Mouse (Mus musculus) forebrain, embryonic 11.5 days (tissue): Measurements from ENCODE around the gene Btbd19. TPM values are rescaled to one million over a fixed set of nuclear protein-coding genes. Genes with fewer than 3 reads are reported as not detected.
A peak's percentile ranks its signal among the peaks of the same experiment; 100 is the strongest.

Experiments used
- ATAC-seq: fragments of 200-750 bp; cut with Nextera tagmentation; replicated peaks from 2 replicates; pipeline ENCODE4 v1.8.0; 2017; ENCODE audit warnings: moderate TSS enrichment; ENCODE audit not compliant: low FRiP score
- DNase-seq: peaks from one replicate; pipeline ENCODE4 v3.0.0-alpha.2; 2017; ENCODE audit warnings: low spot score
- H3K27ac ChIP-seq: fragments of 300-500 bp; sonication (generic); 2 replicates; pipeline ENCODE4 v1.5.1; 2014; ENCODE audit warnings: low read depth, low read length
- H3K27me3 ChIP-seq: fragments of 300-500 bp; sonication (generic); 2 replicates; pipeline ENCODE4 v1.6.1; 2014; ENCODE audit warnings: mild to moderate bottlenecking, low read length, mixed read lengths; ENCODE audit not compliant: control insufficient read depth, insufficient read depth
- H3K36me3 ChIP-seq: fragments of 300-500 bp; sonication (generic); 2 replicates; pipeline ENCODE4 v1.6.1; 2014; ENCODE audit warnings: mild to moderate bottlenecking, low read length, moderate library complexity, mixed read lengths; ENCODE audit not compliant: control insufficient read depth, insufficient read depth
- H3K4me1 ChIP-seq: fragments of 300-500 bp; sonication (generic); replicated peaks from 2 replicates; pipeline ENCODE4 v1.6.1; 2014; ENCODE audit warnings: low read length, mixed read lengths; ENCODE audit not compliant: control insufficient read depth, insufficient read depth
- H3K4me2 ChIP-seq: fragments of 300-500 bp; sonication (generic); 2 replicates; pipeline ENCODE4 v1.6.1; 2014; ENCODE audit warnings: low read depth, mild to moderate bottlenecking, low read length, moderate library complexity, mixed read lengths; ENCODE audit not compliant: severe bottlenecking
- H3K4me3 ChIP-seq: fragments of 300-500 bp; sonication (generic); 2 replicates; pipeline ENCODE4 v1.5.1; 2014; ENCODE audit warnings: low read depth, low read length
- H3K9ac ChIP-seq: fragments of 300-500 bp; sonication (generic); 2 replicates; pipeline ENCODE4 v1.6.1; 2014; ENCODE audit warnings: low read length
- H3K9me3 ChIP-seq: fragments of 300-500 bp; sonication (generic); 2 replicates; pipeline ENCODE4 v1.6.1; 2016; ENCODE audit warnings: low read length, mixed read lengths; ENCODE audit not compliant: control insufficient read depth
- WGBS: fragments of 180-500 bp; shearing (Covaris S2); extraction: QIAGEN DNeasy Blood & Tissue Kit; methylation state at CpG from one replicate; pipeline ENCODE4 v1.1.7; 2014; 5-methylcytosine and 5-hydroxymethylcytosine counted together
- polyA plus RNA-seq: library from polyadenylated mRNA; unstranded; fragments of >200 nt; fragmentation: Nextera tagmentation; extraction: Ambion mirVana; gene quantifications from 2 replicates; pipeline ENCODE4 v1.2.1, GENCODE M21; 2014

The Btbd19 gene
- polyA plus RNA-seq, 1 experiment from 2014 or later: 4.1 TPM

DNA sequence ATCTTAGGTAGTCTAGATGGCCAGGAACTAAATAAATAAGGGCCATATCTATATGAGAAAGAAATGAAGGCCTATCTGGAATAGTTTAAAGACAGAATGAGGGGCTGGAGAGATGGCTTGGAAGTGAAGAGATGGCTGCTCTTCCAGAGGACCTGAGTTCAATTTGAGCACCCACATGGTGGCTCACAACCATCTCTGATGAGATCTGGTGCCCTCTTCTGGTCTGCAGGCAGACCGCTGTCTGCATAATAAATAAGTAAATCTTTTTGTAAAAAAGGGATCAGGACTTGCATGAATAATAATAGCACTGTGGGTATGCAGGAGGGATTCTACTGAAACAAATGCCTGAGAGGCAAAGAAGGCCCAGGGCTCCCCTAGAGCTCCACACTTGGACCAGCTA lies 12.3 kb downstream of the Btbd19 start:
- H3K4me3 ChIP-seq: no peak overlapping the region
- no peak overlapping the region for H3K27ac ChIP-seq
- no peaks in the 10 kb centered on the region for H3K9me3 ChIP-seq
- no peak overlapping the region for H3K9ac ChIP-seq
- 76% methylated on average over 1 of the region's 1 CpGs for WGBS
- H3K4me2 ChIP-seq: no peak overlapping the region
- peaks cover 2% of the 10 kb centered on the region; the same call in 1 of the 2 replicates for H3K36me3 ChIP-seq
- no peaks in the 10 kb centered on the region for H3K4me1 ChIP-seq
- H3K27me3 ChIP-seq: no peaks in the 10 kb centered on the region
- ATAC-seq (no peak), DNase-seq (no peak)

DNA sequence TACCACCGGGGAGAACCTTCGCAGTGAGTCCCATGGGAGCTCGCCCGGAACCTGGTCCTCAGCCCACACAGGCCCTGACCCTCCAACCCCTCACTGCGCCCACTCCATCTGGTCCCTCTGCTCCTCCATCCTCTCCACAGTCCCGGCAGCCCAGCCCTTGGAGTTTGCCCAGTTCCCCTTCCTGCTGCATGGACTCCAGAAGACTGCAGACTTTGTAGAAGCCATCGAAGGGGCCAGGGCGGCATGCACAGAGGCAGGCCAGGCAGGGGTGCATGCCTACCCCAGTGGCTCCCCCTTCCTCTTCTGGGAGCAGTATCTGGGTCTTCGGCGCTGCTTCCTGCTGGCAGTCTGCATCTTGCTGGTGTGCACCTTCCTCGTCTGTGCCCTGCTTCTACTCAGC lies 14.5 kb downstream of the Btbd19 start:
- 93% methylated on average over 11 of the region's 11 CpGs for WGBS
- DNase-seq (no peak), ATAC-seq (no peak)
- H3K4me2 ChIP-seq: no peak overlapping the region
- H3K27ac ChIP-seq: no peak overlapping the region
- H3K4me3 ChIP-seq: no peak overlapping the region
- H3K36me3 ChIP-seq: peaks cover 2% of the 10 kb centered on the region; the same call in 1 of the 2 replicates
- H3K9ac ChIP-seq: no peak overlapping the region
- H3K27me3 ChIP-seq: no peaks in the 10 kb centered on the region
- H3K9me3 ChIP-seq: no peaks in the 10 kb centered on the region
- no peaks in the 10 kb centered on the region for H3K4me1 ChIP-seq

GRCm38 (mm10) chr4:117110249-117110648 lies 15.3 kb downstream of the Btbd19 start:
- Histone ChIP-seq H3K4me1 (no peaks in the 10 kb centered on the region), H3K27ac (no peak overlapping the region), H3K4me3 (no peak overlapping the region), H3K27me3 (no peaks in the 10 kb centered on the region), H3K9ac (no peak overlapping the region), H3K9me3 (no peaks in the 10 kb centered on the region), H3K36me3 (peaks cover 2% of the 10 kb centered on the region; the same call in 1 of the 2 replicates), H3K4me2 (no peak overlapping the region)
- no peak for ATAC-seq
- no peak for DNase-seq
- WGBS: 89% methylated on average over 13 of the region's 13 CpGs

DNA sequence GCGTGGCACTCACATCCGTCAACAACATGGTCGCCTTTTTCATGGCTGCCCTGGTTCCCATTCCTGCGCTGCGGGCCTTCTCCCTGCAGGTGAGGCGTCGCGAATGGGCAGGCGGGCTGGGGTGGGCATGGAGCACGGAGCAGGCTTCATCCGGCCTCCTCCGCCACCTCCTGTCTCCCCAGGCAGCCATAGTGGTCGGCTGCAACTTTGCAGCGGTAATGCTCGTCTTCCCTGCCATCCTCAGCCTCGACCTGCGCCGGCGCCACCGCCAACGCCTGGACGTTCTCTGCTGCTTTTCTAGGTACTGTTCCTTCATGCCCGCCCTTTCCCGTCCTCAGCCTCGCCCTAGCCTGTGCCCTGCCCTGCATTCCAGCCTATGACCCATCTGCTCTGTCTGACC lies 16.2 kb downstream of the Btbd19 start:
- DNase-seq (no peak), ATAC-seq (no peak)
- no peak overlapping the region for H3K4me2 ChIP-seq
- no peak overlapping the region for H3K27ac ChIP-seq
- H3K36me3 ChIP-seq: peaks cover 2% of the 10 kb centered on the region; the same call in 1 of the 2 replicates
- H3K9me3 ChIP-seq: no peaks in the 10 kb centered on the region
- no peak overlapping the region for H3K4me3 ChIP-seq
- no peak overlapping the region for H3K9ac ChIP-seq
- no peaks in the 10 kb centered on the region for H3K27me3 ChIP-seq
- 92% methylated on average over 25 of the region's 25 CpGs for WGBS
- no peaks in the 10 kb centered on the region for H3K4me1 ChIP-seq

DNA sequence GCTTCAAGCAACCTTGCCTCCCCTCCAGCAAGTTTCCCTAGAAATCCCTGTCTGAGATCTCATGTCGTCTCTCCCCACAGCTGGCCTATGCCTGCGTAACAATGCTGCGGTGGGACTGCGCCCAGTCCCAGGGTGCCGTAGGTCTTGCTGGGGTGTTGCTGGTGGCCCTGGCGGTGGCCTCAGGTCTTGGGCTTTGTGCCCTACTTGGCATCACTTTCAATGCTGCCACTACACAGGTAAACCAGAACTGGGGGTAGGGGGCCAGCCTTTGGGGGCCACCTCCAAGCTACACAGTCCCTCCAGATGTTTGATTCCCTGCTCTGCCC lies 17.0 kb downstream of the Btbd19 start:
- H3K9ac ChIP-seq: no peak overlapping the region
- H3K4me2 ChIP-seq: no peak overlapping the region
- H3K27ac ChIP-seq: no peak overlapping the region
- H3K4me1 ChIP-seq: no peaks in the 10 kb centered on the region
- H3K36me3 ChIP-seq: peaks cover 2% of the 10 kb centered on the region; the same call in 1 of the 2 replicates
- 97% methylated on average over 6 of the region's 6 CpGs for WGBS
- ATAC-seq (no peak), DNase-seq (no peak)
- no peaks in the 10 kb centered on the region for H3K9me3 ChIP-seq
- no peak overlapping the region for H3K4me3 ChIP-seq
- H3K27me3 ChIP-seq: no peaks in the 10 kb centered on the region

DNA sequence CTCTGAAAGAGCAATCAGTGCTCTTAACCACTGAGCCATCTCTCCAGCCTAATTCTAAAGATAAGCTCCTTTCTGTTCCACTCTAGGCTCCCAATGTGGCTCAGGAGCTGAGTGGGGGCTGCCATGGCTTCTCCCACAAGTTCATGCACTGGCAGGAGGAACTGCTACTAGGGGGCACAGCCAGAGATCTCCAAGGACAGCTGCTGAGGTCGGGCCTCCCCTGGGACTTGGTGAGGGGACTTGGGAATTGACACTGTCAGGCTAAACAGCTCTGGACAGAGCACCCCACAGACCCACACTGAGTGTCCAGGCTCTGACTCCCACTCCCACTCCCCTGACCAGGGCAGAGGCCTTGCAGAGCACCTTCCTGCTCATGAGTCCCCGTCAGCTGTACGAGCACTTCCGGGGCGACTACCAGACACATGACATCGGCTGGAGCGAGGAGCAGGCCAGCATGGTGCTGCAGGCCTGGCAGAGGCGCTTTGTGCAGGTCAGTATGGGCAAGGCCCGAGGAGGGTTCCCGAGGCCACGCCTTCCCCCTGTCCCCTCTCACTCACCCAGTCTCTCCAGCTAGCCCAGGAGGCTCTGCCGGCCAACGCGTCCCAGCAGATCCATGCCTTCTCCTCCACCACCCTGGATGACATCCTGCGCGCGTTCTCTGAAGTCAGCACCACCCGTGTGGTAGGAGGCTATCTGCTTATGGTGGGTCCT lies 17.6 kb downstream of the Btbd19 start:
- DNase-seq (no peak), ATAC-seq (no peak)
- Histone ChIP-seq H3K4me3 (no peak overlapping the region), H3K9me3 (no peaks in the 10 kb centered on the region), H3K9ac (no peak overlapping the region), H3K27ac (no peak overlapping the region), H3K27me3 (no peaks in the 10 kb centered on the region), H3K4me1 (no peaks in the 10 kb centered on the region), H3K36me3 (peaks cover 2% of the 10 kb centered on the region; the same call in 1 of the 2 replicates), H3K4me2 (no peak overlapping the region)
- 90% methylated on average over 18 of the region's 18 CpGs for WGBS

DNA sequence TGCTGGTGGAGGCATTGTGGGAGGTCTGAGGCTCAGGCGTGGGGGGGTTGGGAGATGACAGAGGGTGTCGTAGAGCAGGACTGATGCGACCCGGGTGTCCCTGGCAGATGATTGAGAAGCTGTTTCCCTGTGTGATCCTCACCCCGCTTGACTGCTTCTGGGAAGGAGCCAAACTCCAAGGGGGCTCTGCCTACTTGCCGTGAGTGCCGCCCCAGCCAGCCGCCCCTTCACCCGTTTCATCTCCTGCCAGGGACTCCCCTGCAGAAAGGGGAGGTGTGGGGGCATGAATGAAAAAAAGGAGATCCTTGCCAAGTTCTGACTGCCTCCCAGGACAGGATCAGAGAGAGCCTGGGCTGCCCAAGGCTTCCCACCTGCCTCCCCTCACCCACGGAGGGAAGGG lies 20.4 kb downstream of the Btbd19 start:
- ATAC-seq (no peak), DNase-seq (no peak)
- Histone ChIP-seq H3K27ac (no peak overlapping the region), H3K4me2 (no peak overlapping the region), H3K4me3 (no peak overlapping the region), H3K9me3 (no peaks in the 10 kb centered on the region), H3K36me3 (no peaks in the 10 kb centered on the region; the same call in 1 of the 2 replicates), H3K9ac (no peak overlapping the region), H3K27me3 (no peaks in the 10 kb centered on the region), H3K4me1 (no peaks in the 10 kb centered on the region)
- WGBS: 75% methylated on average over 10 of the region's 10 CpGs

- Histone ChIP-seq H3K9me3 (no peaks in the 10 kb centered on the region), H3K4me2 (no peak overlapping the region), H3K9ac (no peak overlapping the region), H3K27me3 (no peaks in the 10 kb centered on the region), H3K4me1 (no peaks in the 10 kb centered on the region), H3K4me3 (no peak overlapping the region), H3K27ac (no peak overlapping the region), H3K36me3 (no peaks in the 10 kb centered on the region; the same call in 1 of the 2 replicates)
- 85% methylated on average over 10 of the region's 10 CpGs for WGBS
- ATAC-seq (no peak), DNase-seq (no peak)
These were observed 20.9 kb downstream of the Btbd19 start for GRCm38 (mm10) chr4:117104672-117105071.

DNA sequence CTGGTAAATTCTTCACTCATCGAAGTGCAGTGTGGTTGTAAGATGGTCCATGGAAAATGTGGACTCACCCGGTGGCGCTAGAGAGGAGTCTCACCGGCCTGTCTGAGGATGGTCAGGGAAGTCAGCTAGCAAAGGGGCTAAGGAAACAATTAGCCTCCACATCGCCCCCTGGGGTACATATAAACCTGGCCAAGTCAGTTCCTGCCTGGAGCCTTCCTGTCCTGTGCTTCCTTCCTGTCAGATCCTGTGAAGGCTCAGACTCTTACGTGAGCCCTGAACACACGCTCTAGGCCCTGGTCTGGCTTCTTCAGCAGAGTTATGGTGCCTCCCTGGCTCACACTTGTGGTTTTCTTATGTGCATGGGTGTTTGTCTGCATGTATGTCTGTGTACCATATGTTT lies 24.3 kb downstream of the Btbd19 start:
- WGBS: 40% methylated on average over 7 of the region's 7 CpGs
- no peaks in the 10 kb centered on the region for H3K36me3 ChIP-seq
- DNase-seq: peak; percentile 58
- H3K27me3 ChIP-seq: peaks cover 6% of the 10 kb centered on the region; the same call in 1 of the 2 replicates
- H3K9me3 ChIP-seq: no peaks in the 10 kb centered on the region
- H3K4me1 ChIP-seq: peaks cover 3% of the 10 kb centered on the region; the same call in 1 of the 2 replicates
- H3K4me2 ChIP-seq: no peak overlapping the region
- no peak for ATAC-seq
- H3K4me3 ChIP-seq: no peak overlapping the region
- no peak overlapping the region for H3K9ac ChIP-seq
- no peak overlapping the region for H3K27ac ChIP-seq
